Mouse (Mus musculus) liver, adult 2 months (tissue): ENCODE results near the gene Rps12-ps3.

Source experiments
- CTCF ChIP-seq: fragments of 200-500 bp; IDR thresholded peaks from 2 replicates; pipeline ENCODE4 v1.5.1; 2011; ENCODE audit warnings: low read depth, low read length, control low read depth
- POLR2A ChIP-seq: fragments of 200-500 bp; IDR thresholded peaks from 2 replicates; pipeline ENCODE4 v1.6.1; 2011; ENCODE audit warnings: low read length, control low read depth; ENCODE audit not compliant: insufficient read depth; ENCODE audit errors: extremely low read depth

- TF ChIP-seq CTCF, result no peak
- no peak for TF ChIP-seq POLR2A
These were observed 34.3 kb downstream of the Rps12-ps3 start for GRCm38 (mm10) chr19:59356388-59356787.
